Mouse (Mus musculus): ENCODE measurements around the gene Gcnt2.
"Not testable (repeated sequence)": the region's sequence is repeated elsewhere in the genome, so short reads cannot be mapped to it uniquely, and the experiment has no call there.

Gene Gcnt2

DNA sequence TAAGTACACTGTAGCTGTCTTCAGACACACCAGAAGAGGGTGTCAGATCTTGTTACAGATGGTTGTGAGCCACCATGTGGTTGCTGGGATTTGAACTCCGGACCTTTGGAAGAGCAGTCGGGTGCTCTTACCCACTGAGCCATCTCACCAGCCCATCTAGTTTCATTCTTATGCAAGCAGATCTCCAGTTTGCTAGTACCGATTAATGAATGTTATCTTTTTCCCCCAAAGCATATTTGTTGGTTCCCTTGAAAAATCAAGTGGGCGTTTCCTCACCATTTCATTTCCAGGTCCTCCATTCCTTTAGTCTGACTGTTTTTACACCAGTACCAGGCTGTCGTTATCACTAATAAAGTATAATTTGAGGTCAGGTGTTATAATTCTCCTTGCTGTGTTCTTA lies 139.0 kb downstream of the Gcnt2 start:
- not testable (repeated sequence) for DNase-seq (ENCODE audit: low spot score in 2 of 2)

DNA sequence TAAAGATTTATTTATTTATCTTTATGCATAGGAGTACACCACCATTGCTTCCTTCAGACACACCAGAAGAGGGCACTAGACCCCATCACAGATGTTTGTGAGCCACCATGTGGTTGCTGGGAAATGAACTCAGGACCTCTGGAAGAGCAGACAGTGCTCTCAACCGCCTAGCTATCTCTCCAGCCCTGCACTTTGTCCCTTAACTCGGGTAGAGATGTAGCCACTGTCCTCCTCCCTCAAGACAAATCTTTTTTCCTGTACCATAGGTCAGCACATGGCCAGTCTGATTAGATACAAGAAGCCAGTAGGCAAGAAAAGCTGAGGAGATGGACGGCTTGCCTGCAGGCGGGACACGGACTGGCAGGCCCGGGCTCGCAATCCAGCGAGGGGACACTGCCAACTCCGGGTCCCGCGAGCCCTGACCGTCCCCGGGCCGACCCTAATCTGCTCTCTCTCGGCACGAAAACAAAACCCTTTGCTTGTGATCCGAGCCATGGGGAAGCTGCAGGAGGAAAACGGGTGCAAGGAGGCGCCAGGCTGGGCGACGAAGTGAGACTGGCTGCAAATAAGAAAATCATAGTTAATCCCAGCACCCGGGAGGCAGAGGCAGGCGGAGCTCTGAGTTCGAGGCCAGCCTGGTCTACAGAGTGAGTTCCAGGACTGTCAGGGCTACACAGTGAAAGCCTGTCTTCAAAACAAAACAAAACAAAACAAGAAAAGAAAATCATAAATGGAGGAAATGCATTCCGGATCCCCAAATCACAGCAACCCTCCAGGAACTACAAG lies 140.8 kb downstream of the Gcnt2 start:
- DNase-seq (ENCODE audit: low spot score in 2 of 2) = peak; percentile 22 to 69

DNA sequence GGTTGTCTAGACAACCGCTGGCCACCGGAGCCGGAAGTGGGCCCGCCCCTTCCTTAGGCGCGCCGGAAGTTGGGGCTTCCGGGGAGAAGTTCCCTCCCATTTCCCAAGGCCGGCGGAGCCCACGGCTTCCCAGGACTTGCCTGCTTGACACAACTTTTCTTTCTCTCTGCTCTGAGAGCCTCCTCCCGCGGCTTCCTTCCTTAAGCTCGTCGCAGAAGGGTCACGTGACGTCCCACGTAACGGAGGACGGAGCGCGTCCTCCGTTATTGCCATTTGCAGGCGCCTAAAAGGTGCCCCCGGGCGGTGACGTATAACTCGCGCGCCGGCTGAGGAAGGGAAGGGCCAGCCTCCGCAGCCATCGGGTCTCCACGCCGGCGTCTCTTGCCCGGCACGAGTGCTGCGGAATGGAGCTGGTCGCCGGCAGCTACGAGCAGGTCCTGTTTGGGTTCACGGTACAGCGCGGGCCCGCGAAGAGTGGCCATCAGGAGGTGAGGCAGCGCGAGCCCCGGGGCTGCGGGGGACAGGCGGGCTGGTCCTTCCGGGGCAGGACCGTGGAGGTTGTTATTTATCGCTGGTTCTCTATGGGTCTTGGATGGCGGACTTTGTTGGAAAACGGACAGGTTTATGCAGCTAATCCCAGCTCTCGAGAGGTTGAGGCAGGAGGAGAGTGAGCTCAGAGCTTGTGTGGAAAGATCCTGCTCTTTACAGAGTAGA lies 141.5 kb downstream of the Gcnt2 start, which contains the start of gene Pak1ip1:
Gene Pak1ip1 (plus strand): TSS at position 98 of the 714 bp plus-strand sequence.
- peak; percentile 87 to 95 for DNase-seq (ENCODE audit: low spot score in 2 of 2)

DNA sequence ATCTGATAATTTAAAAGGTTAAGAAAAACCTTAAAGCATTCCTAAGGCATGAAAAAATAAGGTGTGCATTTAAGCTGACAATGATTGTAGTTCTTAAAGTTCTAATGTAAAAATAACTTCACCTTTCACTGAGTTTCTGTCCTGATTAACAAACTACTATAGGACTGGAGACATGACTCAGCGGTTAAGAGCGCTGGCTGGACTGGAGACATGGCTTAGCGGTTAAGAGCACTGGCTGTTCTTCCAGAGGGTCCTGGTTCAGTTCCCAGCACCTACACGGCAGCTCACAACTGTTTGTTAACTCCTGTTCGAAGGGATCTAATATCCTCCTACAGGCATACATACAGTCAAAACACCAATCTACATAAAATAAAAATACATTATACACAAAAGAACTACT lies 142.4 kb downstream of the Gcnt2 start:
- DNase-seq (ENCODE audit: low spot score in 2 of 2) = no peak

DNA sequence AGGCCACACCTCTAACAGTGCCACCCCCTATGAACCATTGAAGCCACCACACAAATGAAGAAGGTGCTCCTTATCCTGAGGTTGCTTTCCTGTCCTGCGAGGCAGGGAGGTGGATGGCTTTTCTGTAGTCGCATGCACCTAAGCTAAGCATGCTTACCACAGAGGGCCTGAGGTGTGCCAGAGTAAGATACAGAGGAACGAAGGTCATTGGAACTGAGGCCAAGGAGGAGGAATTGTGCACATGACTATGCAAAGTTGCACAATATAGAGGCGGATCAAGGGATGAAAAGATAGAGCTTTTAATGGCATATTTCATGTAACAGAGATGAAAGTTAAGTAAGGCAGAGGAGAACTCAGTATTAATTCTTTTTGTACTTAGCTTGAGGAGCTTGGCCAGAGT lies 146.7 kb downstream of the Gcnt2 start:
- no peak for DNase-seq (ENCODE audit: low spot score in 2 of 2)

DNA sequence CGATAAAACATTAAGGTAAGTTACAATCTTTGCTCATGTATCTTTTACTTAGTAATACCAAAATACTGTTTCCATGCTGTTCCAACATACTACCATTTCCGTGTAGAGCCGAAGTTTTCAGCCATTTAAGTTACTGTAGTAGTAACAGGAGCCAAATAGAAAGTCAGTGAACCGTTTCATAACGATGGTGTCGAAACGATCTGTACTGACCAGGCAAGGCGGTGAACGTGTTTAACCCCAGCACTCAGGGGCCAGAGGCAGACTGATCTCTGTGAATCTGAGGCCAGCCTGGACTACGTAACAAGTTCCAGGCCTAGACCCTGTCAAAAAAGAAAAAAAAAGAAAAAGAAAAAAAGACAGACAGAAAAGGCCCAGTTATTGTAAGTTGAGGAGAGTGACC lies 148.7 kb downstream of the Gcnt2 start:
- DNase-seq (ENCODE audit: low spot score in 2 of 2) = no peak

DNA sequence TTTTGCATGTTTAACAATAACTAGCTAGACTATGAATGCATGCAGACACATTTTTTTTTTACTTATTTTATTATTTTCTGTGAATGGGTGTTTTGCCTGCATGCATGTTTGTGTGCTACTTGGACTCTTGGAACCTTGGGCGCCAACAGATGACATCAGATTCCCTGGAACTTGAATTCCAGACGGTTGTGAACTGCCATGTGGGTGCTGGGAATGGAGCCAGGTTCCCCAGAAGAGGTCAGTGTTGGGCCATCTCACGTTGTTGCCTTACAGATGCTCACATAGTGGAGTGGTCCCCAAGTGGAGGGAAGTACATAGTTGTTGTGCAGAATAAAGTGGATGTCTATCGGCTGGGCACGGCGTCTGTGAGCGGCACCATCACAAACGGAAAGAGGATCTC lies 149.4 kb downstream of the Gcnt2 start:
- DNase-seq (ENCODE audit: low spot score in 2 of 2) = no peak

Measured in spleen, postnatal 4 days (tissue).